Mouse (Mus musculus) heart, postnatal 0 days (tissue): ENCODE results near the gene Birc5. TPM values are rescaled to one million over a fixed set of nuclear protein-coding genes. Genes with fewer than 3 reads are reported as not detected.

Experiments
- ATAC-seq: fragments of 200-750 bp; cut with Nextera tagmentation; 2 replicates; pipeline ENCODE4 v1.8.0; 2017; ENCODE audit warnings: low read depth, moderate number of reproducible peaks, moderate library complexity; ENCODE audit not compliant: insufficient read depth
- DNase-seq: peaks from one replicate; pipeline ENCODE4 v3.0.0-alpha.2; 2016; ENCODE audit warnings: low spot score
- H3K27ac ChIP-seq: fragments of 300-500 bp; sonication (generic); 2 replicates; pipeline ENCODE4 v1.5.1; 2014; ENCODE audit warnings: low read depth, mild to moderate bottlenecking
- H3K27me3 ChIP-seq: fragments of 300-500 bp; sonication (generic); 2 replicates; pipeline ENCODE4 v1.6.1; 2014; ENCODE audit warnings: low read length, mixed read lengths; ENCODE audit not compliant: control insufficient read depth, insufficient read depth
- H3K36me3 ChIP-seq: fragments of 300-500 bp; sonication (generic); replicated peaks from 2 replicates; pipeline ENCODE4 v1.6.1; 2014; ENCODE audit warnings: low read length, mixed read lengths; ENCODE audit not compliant: control insufficient read depth, insufficient read depth
- H3K4me1 ChIP-seq: fragments of 300-500 bp; sonication (generic); 2 replicates; pipeline ENCODE4 v1.6.1; 2014; ENCODE audit warnings: antibody characterized with exemption; ENCODE audit not compliant: control insufficient read depth, insufficient read depth
- H3K4me2 ChIP-seq: fragments of 300-500 bp; sonication (generic); 2 replicates; pipeline ENCODE4 v1.6.1; 2014; ENCODE audit warnings: low read depth, mild to moderate bottlenecking, low read length, moderate library complexity
- H3K4me3 ChIP-seq: fragments of 300-500 bp; sonication (generic); 2 replicates; pipeline ENCODE4 v1.5.1; 2014; ENCODE audit warnings: low read depth, low read length
- H3K9ac ChIP-seq: fragments of 300-500 bp; sonication (generic); replicated peaks from 2 replicates; pipeline ENCODE4 v1.6.1; 2014; ENCODE audit warnings: low read depth, low read length, mixed read lengths
- H3K9me3 ChIP-seq: fragments of 300-500 bp; sonication (generic); replicated peaks from 2 replicates; pipeline ENCODE4 v1.6.1; 2016; ENCODE audit warnings: low read length; ENCODE audit not compliant: control insufficient read depth
- CTCF ChIP-seq: IDR thresholded peaks from 2 replicates; pipeline ENCODE4 v1.5.1; 2016; ENCODE audit warnings: antibody characterized with exemption, control low read depth, low read depth
- EP300 ChIP-seq: IDR thresholded peaks from 2 replicates; pipeline ENCODE4 v1.6.1; 2016; ENCODE audit warnings: antibody characterized with exemption, low read depth
- WGBS: fragments of 180-500 bp; shearing (Covaris S2); extraction: QIAGEN DNeasy Blood & Tissue Kit; methylation state at CpG from one replicate; pipeline ENCODE4 v1.1.7; 2014; 5-methylcytosine and 5-hydroxymethylcytosine counted together
- polyA plus RNA-seq: library from polyadenylated mRNA; unstranded; fragments of >200 nt; fragmentation: Nextera tagmentation; extraction: Ambion mirVana; gene quantifications from 2 replicates; pipeline ENCODE4 v1.2.1, GENCODE M21; 2015
- total RNA-seq: library from RNA; depleted of rRNA; stranded (reverse); fragments of >200 nt; gene quantifications from 2 replicates; pipeline ENCODE4 v1.2.3, GENCODE M21; 2014; ENCODE audit warnings: low replicate concordance

Birc5 gene
- total and polyA plus RNA-seq, 2 experiments from 2014 or later, result 36.1 to 83.6 TPM

GRCm38 (mm10) chr11:117889887-117890340 is 40.9 kb downstream of the Birc5 start:
- H3K9me3 ChIP-seq, result no peaks in the 10 kb centered on the region
- DNase-seq, result no peak
- no peaks in the 10 kb centered on the region for H3K36me3 ChIP-seq
- no peak overlapping the region for H3K4me3 ChIP-seq
- peaks cover 9% of the 10 kb centered on the region; the same call in 1 of the 2 replicates for H3K27me3 ChIP-seq
- TF ChIP-seq EP300, result no peak
- TF ChIP-seq CTCF, result no peak
- H3K4me1 ChIP-seq, result peaks cover 11% of the 10 kb centered on the region
- no peak overlapping the region for H3K27ac ChIP-seq
- 45% methylated on average over 11 of the region's 11 CpGs for WGBS
- no peak overlapping the region for H3K4me2 ChIP-seq
- no peak for ATAC-seq
- 0 out of 2 replicates have a peak overlapping the region, but pooled peaks have one; percentile 7 for H3K9ac ChIP-seq

GRCm38 (mm10) chr11:117890519-117891282 is 41.6 kb downstream of the Birc5 start:
- peak; percentile 23 for DNase-seq
- no peak overlapping the region for H3K4me3 ChIP-seq
- 0 out of 2 replicates have a peak overlapping the region, but pooled peaks have one; percentile 7 for H3K9ac ChIP-seq
- H3K27ac ChIP-seq, result peak overlapping the region; percentile 24; the same call in 1 of the 2 replicates
- peak; percentile 55 for ATAC-seq
- H3K4me1 ChIP-seq, result peaks cover 11% of the 10 kb centered on the region
- 35% methylated on average over 13 of the region's 13 CpGs for WGBS
- H3K27me3 ChIP-seq, result peaks cover 9% of the 10 kb centered on the region; the same call in 1 of the 2 replicates
- no peak overlapping the region for H3K4me2 ChIP-seq
- no peaks in the 10 kb centered on the region for H3K9me3 ChIP-seq
- TF ChIP-seq EP300, result no peak
- peak; percentile 36 for TF ChIP-seq CTCF
- H3K36me3 ChIP-seq, result no peaks in the 10 kb centered on the region

- Histone ChIP-seq H3K4me2 (no peak overlapping the region), H3K9me3 (no peaks in the 10 kb centered on the region), H3K4me3 (no peak overlapping the region), H3K27ac (peak overlapping the region; percentile 24; the same call in 1 of the 2 replicates), H3K4me1 (peaks cover 11% of the 10 kb centered on the region), H3K9ac (no peak overlapping the region), H3K27me3 (peaks cover 9% of the 10 kb centered on the region; the same call in 1 of the 2 replicates), H3K36me3 (no peaks in the 10 kb centered on the region)
- no peak for ATAC-seq
- TF ChIP-seq EP300 (no peak), CTCF (no peak)
- DNase-seq, result no peak
- WGBS, result 85% methylated on average over 19 of the region's 19 CpGs
Measured at GRCm38 (mm10) chr11:117891581-117892175, 42.6 kb downstream of the Birc5 start.

GRCm38 (mm10) chr11:117892199-117892598 is 43.1 kb downstream of the Birc5 start:
- no peak overlapping the region for H3K9ac ChIP-seq
- 61% methylated on average over 6 of the region's 6 CpGs for WGBS
- TF ChIP-seq CTCF (no peak), EP300 (no peak)
- no peaks in the 10 kb centered on the region for H3K36me3 ChIP-seq
- H3K4me3 ChIP-seq, result no peak overlapping the region
- DNase-seq (no peak), ATAC-seq (no peak)
- H3K4me2 ChIP-seq, result no peak overlapping the region
- H3K9me3 ChIP-seq, result no peaks in the 10 kb centered on the region
- no peak overlapping the region; the same call in 1 of the 2 replicates for H3K27ac ChIP-seq
- H3K27me3 ChIP-seq, result peaks cover 9% of the 10 kb centered on the region; the same call in 1 of the 2 replicates
- H3K4me1 ChIP-seq, result peaks cover 11% of the 10 kb centered on the region

- Histone ChIP-seq H3K9me3 (no peaks in the 10 kb centered on the region), H3K9ac (no peak overlapping the region), H3K36me3 (no peaks in the 10 kb centered on the region), H3K27ac (no peak overlapping the region), H3K4me3 (no peak overlapping the region), H3K4me2 (no peak overlapping the region), H3K4me1 (peaks cover 7% of the 10 kb centered on the region; the same call in 1 of the 2 replicates), H3K27me3 (no peaks in the 10 kb centered on the region)
- 55% methylated on average over 10 of the region's 10 CpGs for WGBS
- no peak for DNase-seq
- no peak for TF ChIP-seq EP300
- ATAC-seq, result no peak
Measured at GRCm38 (mm10) chr11:117894676-117895075, 45.6 kb downstream of the Birc5 start.
